Mouse (Mus musculus) urinary bladder, postnatal 0 days (tissue): ENCODE results near the gene Tmem150a. TPM values are rescaled to one million over a fixed set of nuclear protein-coding genes. Genes with fewer than 3 reads are reported as not detected.

Experiments used
- polyA plus RNA-seq: library from polyadenylated mRNA; unstranded; fragments of >200 nt; fragmentation: Nextera tagmentation; extraction: Ambion mirVana; gene quantifications from 2 replicates; pipeline ENCODE4 v1.2.1, GENCODE M21; 2015

Tmem150a gene
- 9.7 and 11.4 TPM in 2 replicates for polyA plus RNA-seq

GRCm38 (mm10) chr6:72355066-72355911 is at the start of gene Tmem150a:
Gene Tmem150a (plus strand): TSS chr6:72355447.

GRCm38 (mm10) chr6:72345074-72345567 is 10.1 kb upstream of the Tmem150a start, which contains the start of gene Usp39:
Gene Usp39 (minus strand): TSS chr6:72345184.

GRCm38 (mm10) chr6:72347166-72347941 is 7.9 kb upstream of the Tmem150a start, which contains the start of gene 0610030E20Rik:
Gene 0610030E20Rik (plus strand): TSS chr6:72347317.

GRCm38 (mm10) chr6:72366844-72367443 is 11.7 kb downstream of the Tmem150a start, which contains the start of gene Rnf181:
Gene Rnf181 (minus strand): TSS chr6:72366956.

GRCm38 (mm10) chr6:72380131-72380770 is 25.0 kb downstream of the Tmem150a start, which contains the start of gene Vamp5:
Gene Vamp5 (minus strand): TSS chr6:72380468.

GRCm38 (mm10) chr6:72389941-72390771 is 34.9 kb downstream of the Tmem150a start, which contains the start of gene Vamp8:
Gene Vamp8 (minus strand): TSS chr6:72390703.

Other genes with a start within 250 kb of the Tmem150a start
- 12.0 and 14.6 TPM in 2 replicates for gene Atoh8, start 119.9 kb upstream of the Tmem150a start, polyA plus RNA-seq
- gene Sftpb, start 50.8 kb upstream of the Tmem150a start, polyA plus RNA-seq, result not detected in 2 replicates
- gene Usp39, start 10.3 kb upstream of the Tmem150a start, polyA plus RNA-seq, result 18.8 and 21.3 TPM in 2 replicates
- gene 0610030E20Rik, start 8.1 kb upstream of the Tmem150a start, polyA plus RNA-seq, result 16.3 and 18.0 TPM in 2 replicates
- 93.4 and 95.6 TPM in 2 replicates for gene Rnf181, start 11.5 kb downstream of the Tmem150a start, polyA plus RNA-seq
- gene Vamp5, start 25.0 kb downstream of the Tmem150a start, polyA plus RNA-seq, result 36.2 and 36.3 TPM in 2 replicates
- gene Vamp8, start 35.3 kb downstream of the Tmem150a start, polyA plus RNA-seq, result 185 and 223 TPM in 2 replicates
- 17.0 and 22.0 TPM in 2 replicates for gene Ggcx, start 58.9 kb downstream of the Tmem150a start, polyA plus RNA-seq
- 183 and 218 TPM in 2 replicates for gene Mat2a, start 84.1 kb downstream of the Tmem150a start, polyA plus RNA-seq
- gene Sh2d6, start 166.3 kb downstream of the Tmem150a start, polyA plus RNA-seq, result 0.37 TPM in 2 replicates
- gene Capg, start 188.9 kb downstream of the Tmem150a start, polyA plus RNA-seq, result 172 and 260 TPM in 2 replicates
- gene Elmod3, start 243.0 kb downstream of the Tmem150a start, polyA plus RNA-seq, result 8.4 TPM in 2 replicates
- 16.5 and 19.6 TPM in 2 replicates for gene Retsat, start 243.0 kb downstream of the Tmem150a start, polyA plus RNA-seq